Mouse (Mus musculus) mouse trophoblast stem cell (cell line): Measurements from ENCODE around the gene Cideb.

Experiments
- in situ Hi-C, 2 experiments: fragments of 300-500 bp; cut with MseI, MboI; formaldehyde crosslinking; loops; 2 replicates in 1 of 2; 3 replicates in 1 of 2; pipeline ENCODE4 v1.15.1; 2025

Cideb gene

GRCm38 (mm10) chr14:55723433-55723832 lies 34.8 kb downstream of the Cideb start:
- in situ Hi-C loops = no loop called here

GRCm38 (mm10) chr14:55722438-55722945 lies 35.8 kb downstream of the Cideb start:
- in situ Hi-C loops = no loop called here

GRCm38 (mm10) chr14:55721700-55722437 lies 36.4 kb downstream of the Cideb start, which contains the start of gene Rabggta:
Rabggta (minus strand) TSS chr14:55722263.
- in situ Hi-C loops = no loop called here

- in situ Hi-C loops = no loop called here
Observed at GRCm38 (mm10) chr14:55721076-55721475, 37.2 kb downstream of the Cideb start.

GRCm38 (mm10) chr14:55720666-55721065 lies 37.6 kb downstream of the Cideb start:
- in situ Hi-C loops = no loop called here

GRCm38 (mm10) chr14:55719737-55720136 lies 38.5 kb downstream of the Cideb start:
- in situ Hi-C loops = no loop called here

GRCm38 (mm10) chr14:55716884-55717283 lies 41.4 kb downstream of the Cideb start:
- in situ Hi-C loops = no loop called here

GRCm38 (mm10) chr14:55716271-55716670 lies 42.0 kb downstream of the Cideb start:
- in situ Hi-C loops = no loop called here

- in situ Hi-C loops = no loop called here
Observed at GRCm38 (mm10) chr14:55714893-55715292, 43.4 kb downstream of the Cideb start.

GRCm38 (mm10) chr14:55713729-55714122 lies 44.5 kb downstream of the Cideb start, which contains the start of gene Tgm1:
Tgm1 (minus strand) TSS chr14:55713926.
- in situ Hi-C loops = no loop called here

GRCm38 (mm10) chr14:55713007-55713728 lies 45.1 kb downstream of the Cideb start:
- in situ Hi-C loops = no loop called here

- in situ Hi-C loops = no loop called here
Observed at GRCm38 (mm10) chr14:55711786-55712185, 46.5 kb downstream of the Cideb start.

GRCm38 (mm10) chr14:55709509-55709908 lies 48.7 kb downstream of the Cideb start:
- in situ Hi-C loops = no loop called here

- in situ Hi-C loops = no loop called here
Observed at GRCm38 (mm10) chr14:55707397-55707796, 50.9 kb downstream of the Cideb start.

GRCm38 (mm10) chr14:55706051-55706600 lies 52.1 kb downstream of the Cideb start:
- in situ Hi-C loops = no loop called here
